Mouse (Mus musculus): ENCODE measurements around the gene Adamts9. TPM values are rescaled to one million over a fixed set of nuclear protein-coding genes. Genes with fewer than 3 reads are reported as not detected.

The Adamts9 gene
- polyA plus RNA-seq, 1 experiment from 2014 or later: 9.3 TPM

DNA sequence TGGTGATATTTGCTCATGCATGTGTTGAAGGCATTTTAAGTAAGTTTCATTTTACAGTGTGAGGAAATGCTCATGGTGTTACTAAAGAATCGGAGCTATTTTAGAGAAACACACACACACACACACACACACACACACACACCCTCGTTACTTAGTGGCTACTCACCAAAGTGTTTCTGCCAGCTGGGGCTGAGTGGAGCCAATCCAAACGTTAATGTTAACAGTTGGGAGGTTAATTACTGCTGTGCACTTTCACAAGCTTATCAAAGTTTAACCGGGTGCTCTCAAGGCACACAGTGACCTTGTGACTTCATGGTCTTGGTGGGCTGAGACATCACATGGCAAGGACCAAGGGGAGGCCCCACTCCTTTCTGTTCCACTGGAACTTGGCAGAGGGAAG, 21.4 kb downstream of the Adamts9 start:
- H3K4me1 ChIP-seq: peaks cover 9% of the 10 kb centered on the region; the same call in 1 of the 2 replicates
- H3K9ac ChIP-seq: no peak overlapping the region
- no peak for ATAC-seq (ENCODE audit: insufficient number of reproducible peaks, insufficient read depth, low FRiP score, low TSS enrichment)
- H3K36me3 ChIP-seq: no peaks in the 10 kb centered on the region
- no peak overlapping the region for H3K4me3 ChIP-seq
- H3K9me3 ChIP-seq: no peaks in the 10 kb centered on the region
- no peaks in the 10 kb centered on the region for H3K27me3 ChIP-seq
- no peak overlapping the region for H3K27ac ChIP-seq
- WGBS: 41% methylated on average over 4 of the region's 4 CpGs
- H3K4me2 ChIP-seq (replicated peaks): no peak overlapping the region

DNA sequence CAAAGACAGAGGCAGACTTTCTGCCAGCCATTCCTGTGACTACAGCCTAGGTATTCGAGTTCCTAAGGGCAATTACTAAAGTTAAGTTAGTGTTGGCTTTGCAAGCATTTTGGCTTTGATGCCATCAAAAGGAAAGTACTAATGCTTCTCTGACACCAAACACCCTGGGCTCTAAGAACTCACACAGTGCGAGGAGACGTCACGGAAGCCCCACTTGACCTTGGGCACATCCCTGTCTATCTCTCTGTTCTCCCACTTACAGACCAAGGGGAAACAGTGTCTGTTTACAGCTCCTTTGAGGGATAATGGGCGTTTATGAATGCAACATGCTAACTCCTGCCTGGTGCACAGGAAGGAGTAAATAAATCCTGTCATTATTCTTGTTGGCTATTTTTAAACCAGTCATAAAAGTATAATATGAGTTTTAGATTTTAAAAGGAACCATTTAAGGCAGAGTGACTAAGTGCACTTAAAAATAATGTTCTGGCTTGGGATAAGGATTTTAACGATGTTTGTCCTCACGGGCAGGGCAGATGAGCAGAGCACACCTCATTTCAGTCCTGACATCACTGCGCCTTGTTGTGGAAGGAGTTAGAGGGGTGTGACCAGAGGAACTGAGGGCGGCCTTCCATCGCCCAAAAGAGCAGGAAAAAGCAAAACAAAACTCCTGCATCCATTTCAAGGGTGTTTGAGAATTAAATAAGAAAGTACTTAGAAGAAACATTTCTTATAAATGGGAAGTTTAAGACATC, 22.2 kb downstream of the Adamts9 start:
- H3K9ac ChIP-seq: no peak overlapping the region
- H3K36me3 ChIP-seq: no peaks in the 10 kb centered on the region
- WGBS: 63% methylated on average over 10 of the region's 10 CpGs
- no peak for ATAC-seq (ENCODE audit: insufficient number of reproducible peaks, insufficient read depth, low FRiP score, low TSS enrichment)
- H3K9me3 ChIP-seq: no peaks in the 10 kb centered on the region
- H3K27ac ChIP-seq: no peak overlapping the region
- peaks cover 9% of the 10 kb centered on the region; the same call in 1 of the 2 replicates for H3K4me1 ChIP-seq
- H3K4me2 ChIP-seq (replicated peaks): no peak overlapping the region
- no peak overlapping the region for H3K4me3 ChIP-seq
- no peaks in the 10 kb centered on the region for H3K27me3 ChIP-seq

DNA sequence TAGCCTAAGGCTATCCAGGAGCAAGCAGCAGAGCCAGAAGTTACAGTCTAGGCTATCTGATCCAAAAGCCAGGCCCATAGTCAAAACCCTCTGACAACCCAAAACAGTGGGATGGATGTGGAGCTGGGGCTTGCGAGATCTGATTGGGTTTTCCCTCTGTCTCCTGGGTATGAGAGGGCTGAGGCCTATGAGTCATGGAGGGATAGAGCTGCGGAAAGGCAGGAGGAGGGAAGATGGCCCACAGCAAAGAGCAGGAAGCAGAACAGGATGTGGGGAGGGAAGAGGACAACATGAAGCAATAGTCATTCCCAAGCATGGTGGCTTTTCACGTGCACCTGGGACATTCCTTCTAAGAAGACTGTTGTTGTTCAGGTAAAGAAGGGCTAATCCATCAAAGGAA, 32.7 kb downstream of the Adamts9 start:
- Histone ChIP-seq H3K27ac (no peak overlapping the region), H3K36me3 (no peaks in the 10 kb centered on the region), H3K4me3 (no peak overlapping the region), H3K4me2 (replicated peaks) (no peak overlapping the region), H3K27me3 (no peaks in the 10 kb centered on the region), H3K4me1 (peaks cover 9% of the 10 kb centered on the region), H3K9me3 (no peaks in the 10 kb centered on the region), H3K9ac (no peak overlapping the region)
- WGBS: 49% methylated on average over 3 of the region's 3 CpGs
- no peak for ATAC-seq (ENCODE audit: insufficient number of reproducible peaks, insufficient read depth, low FRiP score, low TSS enrichment)

DNA sequence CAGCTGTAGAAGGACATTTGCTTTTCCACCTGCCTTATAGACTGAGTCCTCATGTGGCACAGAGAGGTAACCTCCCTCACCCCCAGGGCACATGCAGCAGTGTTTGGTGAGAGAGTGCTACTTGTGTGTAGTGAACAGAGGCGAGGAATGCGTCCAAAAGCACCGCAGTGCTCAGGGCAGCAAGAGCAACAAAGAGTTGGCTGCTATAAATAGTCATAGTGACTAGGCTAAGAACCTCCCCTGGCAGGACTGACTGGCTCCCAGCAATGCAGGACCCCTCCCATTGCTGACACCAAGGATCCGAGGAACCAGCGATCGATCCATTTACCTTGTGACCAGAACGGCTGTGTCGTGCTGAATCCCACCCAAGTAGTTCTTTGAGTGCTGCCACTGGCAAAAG, 33.9 kb downstream of the Adamts9 start:
- no peaks in the 10 kb centered on the region for H3K9me3 ChIP-seq
- WGBS: 34% methylated on average over 8 of the region's 8 CpGs
- ATAC-seq (ENCODE audit: insufficient number of reproducible peaks, insufficient read depth, low FRiP score, low TSS enrichment): no peak
- H3K36me3 ChIP-seq: no peaks in the 10 kb centered on the region
- H3K27me3 ChIP-seq: no peaks in the 10 kb centered on the region
- H3K4me2 ChIP-seq (replicated peaks): no peak overlapping the region
- H3K27ac ChIP-seq: no peak overlapping the region
- no peak overlapping the region for H3K9ac ChIP-seq
- no peak overlapping the region for H3K4me3 ChIP-seq
- H3K4me1 ChIP-seq: peaks cover 12% of the 10 kb centered on the region

DNA sequence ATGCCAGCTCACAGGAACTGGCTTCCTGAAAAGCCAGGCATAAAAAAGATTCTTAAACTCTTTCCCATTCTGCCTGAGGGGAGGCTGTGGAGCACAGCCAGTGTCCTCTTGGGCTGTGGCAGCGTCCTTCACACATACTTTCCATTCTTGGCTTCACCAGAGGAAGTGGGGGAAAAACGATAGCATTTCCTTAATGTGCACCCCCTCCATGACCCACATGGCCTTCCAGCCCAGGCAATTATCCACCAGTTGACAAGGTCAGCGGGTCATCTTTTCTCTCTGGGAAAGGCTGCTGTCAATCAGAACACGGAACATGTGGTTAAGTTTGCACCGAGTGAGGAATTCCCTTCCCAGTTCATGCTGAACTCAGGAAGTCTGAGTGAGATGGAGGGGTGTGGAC, 37.4 kb downstream of the Adamts9 start:
- H3K27ac ChIP-seq: no peak overlapping the region
- no peak overlapping the region for H3K4me2 ChIP-seq (replicated peaks)
- H3K27me3 ChIP-seq: no peaks in the 10 kb centered on the region
- no peaks in the 10 kb centered on the region for H3K9me3 ChIP-seq
- H3K4me3 ChIP-seq: no peak overlapping the region
- H3K4me1 ChIP-seq: peaks cover 12% of the 10 kb centered on the region
- WGBS: 5% methylated on average over 5 of the region's 5 CpGs
- ATAC-seq (ENCODE audit: insufficient number of reproducible peaks, insufficient read depth, low FRiP score, low TSS enrichment): no peak
- no peak overlapping the region for H3K9ac ChIP-seq
- H3K36me3 ChIP-seq: peaks cover 6% of the 10 kb centered on the region

DNA sequence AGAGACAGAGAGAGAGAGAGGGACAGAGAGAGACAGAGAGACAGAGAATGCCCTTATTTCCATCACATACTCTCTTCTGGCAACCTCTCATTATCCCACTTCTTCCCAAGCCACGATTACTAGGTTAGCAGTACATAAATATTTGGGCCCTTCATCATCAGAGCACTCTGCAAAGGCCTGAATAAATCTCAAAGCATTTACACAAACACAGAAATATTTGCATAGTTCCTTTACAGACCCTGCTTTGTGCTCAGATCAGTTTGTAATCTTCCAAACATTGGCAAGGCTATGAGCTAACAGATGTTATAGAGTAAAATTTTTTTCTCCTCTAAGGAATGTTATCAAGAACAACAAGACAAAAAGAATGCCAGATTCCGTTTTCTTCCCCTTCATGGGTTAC, 38.8 kb downstream of the Adamts9 start:
- peaks cover 12% of the 10 kb centered on the region for H3K4me1 ChIP-seq
- H3K27me3 ChIP-seq: no peaks in the 10 kb centered on the region
- H3K27ac ChIP-seq: no peak overlapping the region
- ATAC-seq (ENCODE audit: insufficient number of reproducible peaks, insufficient read depth, low FRiP score, low TSS enrichment): no peak
- WGBS: 41% methylated on average over 2 of the region's 2 CpGs
- H3K36me3 ChIP-seq: peaks cover 7% of the 10 kb centered on the region
- no peak overlapping the region for H3K9ac ChIP-seq
- H3K4me3 ChIP-seq: no peak overlapping the region
- no peaks in the 10 kb centered on the region for H3K9me3 ChIP-seq
- H3K4me2 ChIP-seq (replicated peaks): no peak overlapping the region

DNA sequence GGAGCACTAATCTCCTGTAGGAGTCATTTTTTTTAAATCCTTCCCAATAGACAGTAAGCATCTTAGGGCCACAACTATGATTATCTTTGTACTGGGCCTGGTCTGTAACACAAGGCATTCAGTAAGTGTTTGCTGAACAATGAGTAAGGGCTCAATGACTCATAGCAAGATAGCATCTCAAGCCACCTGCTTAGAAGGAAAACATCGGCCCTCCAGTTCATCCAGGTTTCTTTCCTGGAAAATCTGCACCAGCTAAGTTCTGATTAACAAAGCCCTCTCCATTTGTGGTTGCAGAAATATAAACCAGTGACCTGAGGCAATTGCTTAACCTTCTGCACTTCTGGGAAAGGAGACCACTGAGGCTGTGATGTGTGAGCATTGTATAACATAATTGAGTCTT, 39.3 kb downstream of the Adamts9 start:
- Histone ChIP-seq H3K4me1 (peaks cover 12% of the 10 kb centered on the region), H3K9me3 (no peaks in the 10 kb centered on the region), H3K4me2 (replicated peaks) (no peak overlapping the region), H3K27me3 (no peaks in the 10 kb centered on the region), H3K27ac (no peak overlapping the region), H3K36me3 (peaks cover 12% of the 10 kb centered on the region), H3K9ac (no peak overlapping the region), H3K4me3 (no peak overlapping the region)
- ATAC-seq (ENCODE audit: insufficient number of reproducible peaks, insufficient read depth, low FRiP score, low TSS enrichment): no peak
- WGBS: 50% methylated on average over 1 of the region's 1 CpGs

DNA sequence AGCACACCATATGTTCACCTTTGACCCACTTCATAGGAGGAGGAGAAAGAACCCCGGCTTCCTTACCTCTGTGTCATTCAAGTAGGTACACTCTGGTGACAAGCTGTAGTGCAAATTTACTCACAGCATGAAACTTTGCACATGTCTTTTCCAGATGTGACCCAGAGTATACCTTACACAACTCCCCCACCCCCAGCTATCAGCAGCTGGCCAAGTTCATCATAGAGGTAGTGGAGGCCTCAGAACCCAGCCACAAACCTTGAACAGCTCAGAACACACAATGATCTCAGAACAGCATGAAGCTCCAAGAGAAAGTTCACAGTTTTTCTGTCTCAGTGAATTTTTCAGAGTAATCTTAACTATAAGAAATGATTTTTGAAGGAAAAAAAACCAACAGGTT, 51.8 kb downstream of the Adamts9 start:
- H3K36me3 ChIP-seq: peaks cover 35% of the 10 kb centered on the region
- H3K4me2 ChIP-seq (replicated peaks): no peak overlapping the region
- 30% methylated on average over 1 of the region's 1 CpGs for whole genome bisulfite sequencing
- H3K27ac ChIP-seq: no peak overlapping the region
- no peak for ATAC-seq (ENCODE audit: insufficient number of reproducible peaks, insufficient read depth, low FRiP score, low TSS enrichment)
- H3K9ac ChIP-seq: no peak overlapping the region
- H3K27me3 ChIP-seq: no peaks in the 10 kb centered on the region
- H3K4me3 ChIP-seq: no peak overlapping the region
- H3K4me1 ChIP-seq: peaks cover 6% of the 10 kb centered on the region; the same call in 1 of the 2 replicates
- no peaks in the 10 kb centered on the region for H3K9me3 ChIP-seq

DNA sequence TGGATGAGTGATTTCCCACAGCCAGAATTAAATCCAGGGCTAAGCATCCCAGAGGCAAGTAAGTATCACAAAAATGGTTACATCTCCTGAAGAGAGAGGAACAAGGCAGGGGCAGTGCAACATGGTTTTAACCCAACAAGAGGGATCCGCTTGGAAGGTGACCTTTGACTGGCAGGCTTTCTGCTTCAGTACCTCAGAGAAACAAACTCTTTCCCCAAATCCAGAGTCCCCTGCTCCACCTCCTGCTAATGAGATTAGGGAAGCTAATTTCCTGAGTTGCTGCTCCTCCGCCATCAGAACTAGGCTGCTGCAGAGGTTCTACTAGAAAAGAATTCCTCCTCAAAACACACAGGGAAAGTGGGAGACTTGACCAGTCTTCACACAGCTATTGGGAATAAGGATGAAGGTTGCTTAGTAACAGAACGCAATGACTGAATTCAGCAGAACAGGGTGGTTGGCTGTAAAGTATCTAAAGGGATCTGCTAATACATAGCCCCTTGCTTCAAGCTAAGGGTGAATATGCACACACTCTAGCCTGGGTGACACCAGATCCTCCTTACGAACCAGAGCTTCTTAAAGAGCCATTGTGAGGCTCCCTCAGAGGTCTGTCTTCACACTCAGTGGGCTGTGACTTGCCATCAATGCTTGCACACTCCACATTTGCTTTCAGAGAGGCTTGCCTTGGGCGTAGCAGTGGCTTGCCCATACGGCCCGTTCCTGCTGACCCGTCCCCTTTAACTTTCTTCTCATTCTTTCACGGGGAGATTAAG, 60.0 kb downstream of the Adamts9 start:
- Histone ChIP-seq H3K9ac (no peak overlapping the region), H3K27ac (no peak overlapping the region), H3K4me3 (no peak overlapping the region), H3K36me3 (peaks cover 18% of the 10 kb centered on the region), H3K4me1 (peaks cover 11% of the 10 kb centered on the region), H3K4me2 (replicated peaks) (no peak overlapping the region), H3K9me3 (no peaks in the 10 kb centered on the region), H3K27me3 (no peaks in the 10 kb centered on the region)
- WGBS: 27% methylated on average over 9 of the region's 9 CpGs
- ATAC-seq (ENCODE audit: insufficient number of reproducible peaks, insufficient read depth, low FRiP score, low TSS enrichment): no peak

DNA sequence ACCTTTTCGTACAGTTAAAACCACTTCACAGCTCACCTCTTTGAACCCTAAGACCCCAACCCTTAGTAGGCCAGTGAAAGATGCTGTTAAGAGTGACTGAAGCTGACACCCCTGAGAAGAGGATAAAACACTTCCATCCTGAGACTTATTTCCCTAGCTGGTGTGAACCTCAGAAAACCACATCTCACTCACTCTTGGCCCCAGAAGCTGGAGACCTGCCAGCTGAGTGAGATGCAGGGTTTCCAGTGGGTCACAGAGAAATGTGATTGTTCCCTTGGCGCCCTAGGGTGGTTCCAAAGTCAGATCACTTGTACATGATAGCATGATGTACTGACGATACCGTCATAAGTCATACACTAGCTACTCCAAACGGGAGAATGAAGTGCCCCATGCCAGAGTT, 60.8 kb downstream of the Adamts9 start:
- Histone ChIP-seq H3K4me3 (no peak overlapping the region), H3K27ac (no peak overlapping the region), H3K36me3 (peaks cover 22% of the 10 kb centered on the region), H3K4me2 (replicated peaks) (no peak overlapping the region), H3K4me1 (peaks cover 11% of the 10 kb centered on the region), H3K9ac (no peak overlapping the region), H3K9me3 (no peaks in the 10 kb centered on the region), H3K27me3 (no peaks in the 10 kb centered on the region)
- WGBS: 77% methylated on average over 5 of the region's 5 CpGs
- ATAC-seq (ENCODE audit: insufficient number of reproducible peaks, insufficient read depth, low FRiP score, low TSS enrichment): no peak

DNA sequence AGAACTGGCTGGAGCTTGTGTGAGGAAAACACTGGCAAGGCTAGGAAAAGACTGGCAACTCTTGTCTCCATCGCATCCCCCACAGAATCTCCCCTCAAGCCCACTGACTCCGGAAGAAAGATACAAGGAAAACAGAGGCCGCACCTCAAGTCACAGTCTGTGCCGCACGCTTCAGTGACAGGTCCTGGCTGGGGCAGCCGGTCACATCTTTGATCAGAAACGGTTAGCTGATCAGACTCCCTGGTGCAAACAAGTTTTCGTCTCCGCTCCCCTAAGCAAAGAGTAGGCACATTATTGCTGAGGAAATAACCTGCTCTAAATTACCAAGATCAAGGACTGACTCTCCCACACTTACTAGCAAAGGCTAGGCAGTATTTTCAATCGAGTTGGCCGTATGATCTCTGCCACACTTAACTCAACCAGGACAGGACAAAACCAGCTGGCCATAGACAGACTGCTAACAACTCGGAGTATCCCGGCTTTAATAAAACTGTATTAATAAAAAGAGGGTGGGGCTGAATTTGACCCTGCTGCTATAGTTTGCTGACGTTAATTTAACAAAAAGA, 63.5 kb downstream of the Adamts9 start:
- Histone ChIP-seq H3K27ac (no peak overlapping the region), H3K4me2 (replicated peaks) (no peak overlapping the region), H3K4me1 (peaks cover 11% of the 10 kb centered on the region), H3K27me3 (no peaks in the 10 kb centered on the region), H3K36me3 (peaks cover 18% of the 10 kb centered on the region; the same call in 1 of the 2 replicates), H3K9ac (no peak overlapping the region), H3K4me3 (no peak overlapping the region), H3K9me3 (no peaks in the 10 kb centered on the region)
- ATAC-seq (ENCODE audit: insufficient number of reproducible peaks, insufficient read depth, low FRiP score, low TSS enrichment): no peak
- WGBS: 81% methylated on average over 14 of the region's 14 CpGs

DNA sequence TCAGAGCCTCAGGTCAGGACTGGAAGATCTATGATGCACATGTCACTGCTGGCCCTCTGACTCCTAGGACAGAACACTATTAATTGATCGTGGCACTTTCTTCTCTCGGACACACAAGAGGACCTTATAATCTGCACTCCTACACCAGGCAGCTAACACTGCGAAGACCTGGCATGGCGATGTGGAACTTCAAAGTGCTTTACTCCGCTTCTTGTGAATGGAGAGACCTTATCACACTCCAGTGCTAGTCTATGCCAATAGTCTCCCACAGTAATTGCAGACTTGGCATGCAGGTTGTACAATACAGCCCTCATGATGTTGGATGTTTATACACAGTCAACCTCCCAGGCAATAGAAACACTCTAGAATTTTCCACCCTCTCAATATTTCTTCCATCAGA, 64.5 kb downstream of the Adamts9 start:
- H3K4me2 ChIP-seq (replicated peaks): no peak overlapping the region
- peaks cover 11% of the 10 kb centered on the region for H3K4me1 ChIP-seq
- H3K9me3 ChIP-seq: no peaks in the 10 kb centered on the region
- no peaks in the 10 kb centered on the region for H3K27me3 ChIP-seq
- H3K4me3 ChIP-seq: no peak overlapping the region
- WGBS: 96% methylated on average over 5 of the region's 5 CpGs
- H3K36me3 ChIP-seq: peaks cover 18% of the 10 kb centered on the region; the same call in 1 of the 2 replicates
- ATAC-seq (ENCODE audit: insufficient number of reproducible peaks, insufficient read depth, low FRiP score, low TSS enrichment): no peak
- no peak overlapping the region for H3K27ac ChIP-seq
- H3K9ac ChIP-seq: no peak overlapping the region

Data from embryonic facial prominence, embryonic 12.5 days (tissue).